Mouse (Mus musculus) neural tube, embryonic 15.5 days (tissue): ENCODE data around the gene Plekha3. TPM values are rescaled to one million over a fixed set of nuclear protein-coding genes. Genes with fewer than 3 reads are reported as not detected.

Experiments used
- ATAC-seq: fragments of 200-750 bp; cut with Nextera tagmentation; 2 replicates; pipeline ENCODE4 v1.8.0; 2017; ENCODE audit warnings: mild to moderate bottlenecking, moderate TSS enrichment, moderate library complexity; ENCODE audit not compliant: low FRiP score
- H3K27ac ChIP-seq: fragments of 300-500 bp; sonication (generic); replicated peaks from 2 replicates; pipeline ENCODE4 v1.5.1; 2015; ENCODE audit warnings: mild to moderate bottlenecking, inconsistent platforms
- H3K27me3 ChIP-seq: fragments of 300-500 bp; sonication (generic); replicated peaks from 2 replicates; pipeline ENCODE4 v1.6.1; 2015; ENCODE audit warnings: inconsistent platforms
- H3K36me3 ChIP-seq: fragments of 300-500 bp; sonication (generic); 2 replicates; pipeline ENCODE4 v1.6.1; 2015; ENCODE audit warnings: inconsistent platforms
- H3K4me1 ChIP-seq: fragments of 300-500 bp; sonication (generic); 2 replicates; pipeline ENCODE4 v1.6.1; 2015; ENCODE audit warnings: inconsistent platforms
- H3K4me2 ChIP-seq: fragments of 300-500 bp; sonication (generic); 2 replicates; pipeline ENCODE4 v1.6.1; 2015; ENCODE audit warnings: inconsistent platforms, mild to moderate bottlenecking, moderate library complexity
- H3K4me3 ChIP-seq: fragments of 300-500 bp; sonication (generic); replicated peaks from 2 replicates; pipeline ENCODE4 v1.5.1; 2015; ENCODE audit warnings: mild to moderate bottlenecking, inconsistent platforms
- H3K9ac ChIP-seq: fragments of 300-500 bp; sonication (generic); replicated peaks from 2 replicates; pipeline ENCODE4 v1.6.1; 2015; ENCODE audit warnings: mild to moderate bottlenecking, inconsistent platforms
- H3K9me3 ChIP-seq: fragments of 300-500 bp; sonication (generic); replicated peaks from 2 replicates; pipeline ENCODE4 v1.6.1; 2016; ENCODE audit warnings: inconsistent platforms
- WGBS: fragments of 180-500 bp; shearing (Covaris S2); methylation state at CpG from one replicate; pipeline ENCODE4 v1.1.7; 2015; ENCODE audit warnings: mixed read lengths; 5-methylcytosine and 5-hydroxymethylcytosine counted together
- polyA plus RNA-seq: library from polyadenylated mRNA; unstranded; fragments of >200 nt; fragmentation: Nextera tagmentation; extraction: Ambion mirVana; gene quantifications from 2 replicates; pipeline ENCODE4 v1.2.1, GENCODE M21; 2015

Gene Plekha3
- polyA plus RNA-seq, 1 experiment from 2014 or later, result 12.5 TPM

DNA sequence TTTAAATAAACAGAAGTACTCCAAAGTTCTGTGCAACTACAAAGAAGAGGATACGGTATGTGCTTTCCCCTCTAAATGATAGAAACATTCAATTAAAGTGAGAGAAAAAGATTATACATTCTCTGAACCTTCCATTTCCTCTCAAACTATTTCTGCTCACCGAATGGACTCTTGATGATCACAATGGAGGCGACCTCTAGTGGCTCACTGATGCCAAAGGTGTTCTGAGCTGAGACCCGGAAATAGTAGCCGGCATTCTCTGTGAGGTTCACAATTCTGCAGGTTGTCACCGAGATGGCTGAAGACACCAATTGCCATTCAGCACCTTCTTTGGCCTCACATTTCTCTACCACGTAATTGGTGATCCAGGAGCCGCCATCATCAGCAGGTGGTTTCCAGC is 39.9 kb downstream of the Plekha3 start:
- H3K4me3 ChIP-seq, result no peak overlapping the region
- peaks cover 40% of the 10 kb centered on the region for H3K9me3 ChIP-seq
- no peak overlapping the region for H3K9ac ChIP-seq
- H3K27me3 ChIP-seq, result no peaks in the 10 kb centered on the region
- H3K27ac ChIP-seq, result no peak overlapping the region
- WGBS, result 76% methylated on average over 8 of the region's 8 CpGs
- no peaks in the 10 kb centered on the region for H3K4me1 ChIP-seq
- no peak overlapping the region for H3K4me2 ChIP-seq
- no peak for ATAC-seq
- peaks cover 87% of the 10 kb centered on the region for H3K36me3 ChIP-seq

DNA sequence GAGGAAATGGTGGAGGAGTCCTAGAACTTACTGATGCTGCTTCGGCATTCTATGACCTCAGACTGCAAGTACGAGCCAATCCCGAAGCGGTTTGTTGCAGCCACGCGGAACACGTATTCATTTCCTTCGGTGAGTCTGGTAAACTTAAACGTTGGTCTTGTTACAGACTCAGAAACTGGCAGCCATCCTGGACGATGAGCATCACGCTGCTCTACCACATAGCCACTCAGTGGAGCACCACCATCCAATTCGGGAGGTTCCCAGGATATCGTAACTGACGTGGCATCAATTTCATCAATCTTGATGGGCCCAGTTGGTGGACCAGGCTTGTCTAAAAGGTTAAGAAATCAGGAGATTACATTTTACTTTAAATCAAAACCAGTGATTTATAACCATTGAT is 44.6 kb downstream of the Plekha3 start:
- 97% methylated on average over 14 of the region's 14 CpGs for WGBS
- H3K4me1 ChIP-seq, result no peaks in the 10 kb centered on the region
- peaks cover 40% of the 10 kb centered on the region for H3K9me3 ChIP-seq
- no peak overlapping the region for H3K4me3 ChIP-seq
- no peak overlapping the region for H3K9ac ChIP-seq
- H3K4me2 ChIP-seq, result no peak overlapping the region
- no peaks in the 10 kb centered on the region for H3K27me3 ChIP-seq
- H3K27ac ChIP-seq, result no peak overlapping the region
- no peak for ATAC-seq
- peaks cover 71% of the 10 kb centered on the region for H3K36me3 ChIP-seq

Other genes starting within 250 kb of the Plekha3 start
- gene Prkra, start 27.3 kb upstream of the Plekha3 start, polyA plus RNA-seq, result 87.7 and 98.9 TPM in 2 replicates
- gene Pjvk, start 26.8 kb upstream of the Plekha3 start, polyA plus RNA-seq, result 0.45 and 0.65 TPM in 2 replicates
- gene Fkbp7, start 2.2 kb upstream of the Plekha3 start, polyA plus RNA-seq, result 20.8 and 24.1 TPM in 2 replicates